Mouse (Mus musculus) retina, adult 2 months (tissue): ENCODE results near the gene Vmn2r95.
"Not testable (repeated sequence)": the region's sequence is repeated elsewhere in the genome, so short reads cannot be mapped to it uniquely, and the experiment has no call there.

ENCODE experiments used
- DNase-seq: peaks from one replicate; pipeline ENCODE4 v3.0.0-alpha.2; 2012; ENCODE audit warnings: low read depth, low spot score

The Vmn2r95 gene

GRCm38 (mm10) chr17:18423778-18424177 lies at the start of gene Vmn2r95:
Gene Vmn2r95 (plus strand): TSS chr17:18424078.
- DNase-seq: no peak

- no peak for DNase-seq
These were observed 31.8 kb downstream of the Vmn2r95 start for GRCm38 (mm10) chr17:18455619-18456140.

DNA sequence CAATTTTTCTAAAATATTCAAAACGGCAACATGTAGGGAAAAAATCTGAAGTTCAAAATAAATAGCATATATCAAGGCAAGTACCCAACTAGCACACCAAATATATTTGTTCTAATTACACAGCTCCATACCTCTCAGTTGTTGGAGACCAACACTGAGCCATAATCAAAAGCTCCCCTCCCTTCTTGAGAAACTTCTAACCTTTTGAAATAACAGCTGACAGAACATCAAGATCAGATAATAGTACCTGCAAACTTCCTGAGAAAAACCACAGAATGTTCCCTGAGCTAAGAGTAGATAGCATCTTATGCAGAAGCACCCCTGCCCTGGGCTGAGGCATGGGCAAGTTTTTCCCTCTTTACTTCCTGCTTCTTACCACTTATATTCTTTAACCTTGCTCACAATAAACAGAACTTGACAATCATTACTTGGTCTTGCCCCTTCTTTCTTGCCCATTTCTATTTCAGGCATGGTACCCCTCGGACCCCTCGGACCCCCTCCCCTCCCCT lies 34.3 kb downstream of the Vmn2r95 start:
- not testable (repeated sequence) for DNase-seq

DNA sequence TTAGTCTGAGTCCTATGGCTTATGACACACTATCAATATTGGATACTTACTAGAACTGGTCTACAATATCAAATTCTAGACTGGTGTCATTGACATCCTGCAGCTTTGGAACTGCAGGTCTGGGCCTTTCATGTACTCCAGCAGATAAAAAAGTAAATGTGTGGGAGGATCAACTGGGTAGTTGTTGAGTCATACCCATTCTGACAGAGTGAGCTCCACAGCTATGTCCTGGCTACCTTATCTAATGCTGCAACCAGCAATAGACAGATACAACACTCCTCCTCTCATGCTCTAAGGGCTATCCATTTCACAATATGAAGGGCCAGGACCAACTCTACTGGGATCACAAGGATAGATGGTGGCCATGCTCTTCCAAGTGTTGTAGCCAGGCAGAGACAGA lies 38.8 kb downstream of the Vmn2r95 start:
- no peak for DNase-seq

DNA sequence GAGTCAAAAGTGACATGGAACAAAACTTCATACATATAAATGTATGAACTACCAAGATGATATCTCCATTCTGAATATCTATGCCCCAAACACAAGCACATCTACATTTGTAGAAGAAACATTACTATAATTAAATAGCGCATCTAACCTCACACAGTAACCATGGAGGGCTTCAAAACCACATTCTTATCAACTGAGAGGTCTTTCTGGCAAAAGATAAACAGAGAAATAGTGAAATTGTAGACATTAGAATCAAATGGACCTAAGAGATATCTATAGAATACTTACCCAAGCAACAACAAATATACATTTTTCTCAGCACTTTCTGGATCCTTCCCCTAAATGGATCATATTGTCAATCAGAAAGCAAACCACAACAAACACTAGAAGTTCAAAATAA lies 56.0 kb downstream of the Vmn2r95 start:
- no peak for DNase-seq
